Mouse (Mus musculus): ENCODE measurements around the gene Cyth3.

Cyth3 gene

DNA sequence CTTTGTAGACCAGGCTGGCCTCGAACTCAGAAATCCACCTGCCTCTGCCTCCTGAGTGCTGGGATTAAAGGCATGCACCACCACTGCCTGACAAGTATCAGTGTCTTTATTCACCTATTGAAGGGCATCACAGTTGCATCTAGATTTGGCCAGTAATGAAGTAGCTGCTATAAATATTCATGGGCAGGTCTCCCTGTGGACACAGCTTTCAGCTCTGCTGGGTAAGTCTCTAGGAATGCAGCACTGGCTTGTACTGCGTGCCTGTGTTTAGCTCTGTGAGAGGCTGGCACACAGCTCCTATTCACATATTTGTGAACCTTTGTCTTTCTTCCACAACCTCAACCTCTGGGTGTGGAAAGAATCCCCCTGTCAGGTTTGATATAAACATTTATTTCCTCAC, 46.6 kb downstream of the Cyth3 start:
- DNase-seq (ENCODE audit: inconsistent ontology term): peak; percentile 87

- DNase-seq (ENCODE audit: inconsistent ontology term): no peak
Measured at GRCm38 (mm10) chr5:143669393-143669792, 47.1 kb downstream of the Cyth3 start.

- peak; percentile 82 for DNase-seq (ENCODE audit: inconsistent ontology term)
Measured at GRCm38 (mm10) chr5:143669839-143670238, 47.6 kb downstream of the Cyth3 start.

DNA sequence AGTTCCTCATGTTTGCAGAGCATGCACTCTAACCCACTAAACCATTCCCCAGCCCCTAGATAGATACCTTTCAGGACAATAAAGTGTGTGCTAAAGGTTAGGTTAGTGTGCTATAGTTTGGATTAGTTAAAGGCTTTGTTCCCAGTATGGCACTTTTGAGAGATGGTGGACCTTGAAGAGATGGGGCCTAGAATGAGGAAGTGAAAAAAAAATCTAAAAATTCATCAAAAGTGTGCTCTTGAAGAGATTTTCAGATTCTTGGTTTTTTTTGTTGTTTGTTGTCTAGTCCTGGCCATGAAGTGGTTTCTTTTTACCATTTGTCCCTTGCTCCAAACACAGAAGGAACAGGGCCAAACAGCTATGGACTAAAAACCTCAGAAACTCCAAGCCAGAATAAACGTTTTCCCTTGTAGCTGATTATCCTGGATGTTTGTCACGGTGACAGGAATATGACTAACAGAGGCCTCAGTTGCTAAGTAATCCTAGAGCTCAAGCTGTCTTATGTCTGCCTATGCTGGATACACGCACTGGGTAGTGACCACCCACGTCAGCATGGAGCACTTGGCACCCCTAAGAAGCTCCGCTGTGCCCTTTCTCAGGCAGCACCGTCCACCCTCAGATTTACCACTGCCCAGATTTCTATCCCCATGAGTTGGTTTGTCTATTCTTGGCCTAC, 48.6 kb downstream of the Cyth3 start:
- no peak for DNase-seq (ENCODE audit: inconsistent ontology term)

DNA sequence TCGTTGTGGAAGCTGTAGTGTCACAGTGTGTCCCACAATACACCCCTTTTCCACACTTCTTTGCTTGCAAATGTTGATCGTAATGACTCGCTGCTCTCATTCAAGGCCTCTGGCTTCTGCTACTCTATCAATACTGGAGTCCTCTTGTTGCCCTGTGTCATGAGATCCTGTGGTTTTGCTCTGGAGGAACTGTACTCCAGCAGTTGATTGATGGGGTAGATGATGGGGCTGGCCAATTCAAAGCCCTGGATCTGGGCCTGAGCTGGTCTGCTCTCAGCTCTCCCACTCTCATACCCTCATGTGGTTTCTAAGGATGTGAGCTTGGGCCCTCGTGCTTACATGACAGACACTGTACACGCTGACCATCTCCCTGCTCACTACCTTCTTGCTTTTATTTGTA, 52.3 kb downstream of the Cyth3 start:
- DNase-seq (ENCODE audit: inconsistent ontology term): peak; percentile 57

DNA sequence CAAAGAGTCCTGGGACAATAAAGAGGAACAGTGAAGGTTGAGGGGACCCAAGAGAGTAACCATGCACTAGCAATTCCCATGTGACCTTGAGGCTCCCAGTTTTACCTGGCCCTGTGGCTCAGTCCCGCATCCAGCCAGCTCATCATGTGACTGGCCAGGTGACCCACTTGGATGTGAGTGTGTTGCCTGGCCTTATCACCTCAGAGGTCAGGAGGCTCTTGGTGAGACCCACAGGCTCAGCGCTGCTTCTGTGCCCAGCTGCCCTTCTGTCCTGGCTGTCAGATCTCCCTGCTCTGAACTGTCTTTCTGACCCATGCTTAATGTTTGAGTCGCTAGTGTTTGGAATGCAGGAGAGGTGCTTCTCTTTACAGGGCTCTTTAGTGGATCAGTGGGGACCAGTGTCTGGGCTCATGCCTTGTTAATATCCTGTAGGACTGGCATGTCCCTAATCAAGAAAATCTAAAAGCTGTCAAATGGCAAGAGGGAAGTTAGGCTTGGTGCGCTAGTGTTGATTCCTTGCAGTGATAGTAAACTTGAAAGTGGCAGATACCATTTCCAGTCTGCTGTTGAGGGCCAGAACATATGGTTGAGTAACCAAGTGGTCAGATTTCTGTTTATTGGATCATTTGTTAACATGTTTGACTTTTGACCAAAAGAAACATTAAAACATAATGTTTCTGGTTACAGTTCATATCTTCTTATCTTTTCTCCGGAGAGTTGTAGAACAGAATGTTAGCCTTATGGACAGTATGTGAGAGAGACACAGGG, 54.2 kb downstream of the Cyth3 start:
- no peak for DNase-seq (ENCODE audit: inconsistent ontology term)

- DNase-seq (ENCODE audit: inconsistent ontology term): no peak
Measured at GRCm38 (mm10) chr5:143677363-143677762, 55.1 kb downstream of the Cyth3 start.

GRCm38 (mm10) chr5:143678634-143679271, 56.5 kb downstream of the Cyth3 start:
- no peak for DNase-seq (ENCODE audit: inconsistent ontology term)

- no peak for DNase-seq (ENCODE audit: inconsistent ontology term)
Measured at GRCm38 (mm10) chr5:143679654-143680053, 57.4 kb downstream of the Cyth3 start.

DNA sequence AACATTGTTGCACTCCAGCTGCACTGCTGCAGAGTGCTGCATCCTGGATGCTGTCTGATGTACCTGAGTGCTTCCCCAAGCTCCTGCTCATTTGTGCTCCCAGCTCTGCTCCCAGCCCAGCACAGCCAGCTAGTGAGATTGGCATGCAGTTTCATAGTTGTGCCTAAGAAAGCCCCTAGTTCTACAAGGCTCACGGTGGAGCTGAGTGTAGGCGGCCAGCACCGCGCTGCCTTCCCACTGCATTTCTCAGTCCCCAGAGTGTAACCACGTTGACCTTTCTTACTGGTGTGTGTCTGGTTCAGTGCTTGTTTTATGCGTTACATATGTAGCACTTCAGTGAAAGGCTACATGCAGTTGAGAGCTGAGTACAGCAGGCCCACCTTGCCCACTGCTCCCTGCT, 61.4 kb downstream of the Cyth3 start:
- DNase-seq (ENCODE audit: inconsistent ontology term): peak; percentile 63

GRCm38 (mm10) chr5:143684911-143685390, 62.7 kb downstream of the Cyth3 start:
- peak; percentile 86 for DNase-seq (ENCODE audit: inconsistent ontology term)

DNA sequence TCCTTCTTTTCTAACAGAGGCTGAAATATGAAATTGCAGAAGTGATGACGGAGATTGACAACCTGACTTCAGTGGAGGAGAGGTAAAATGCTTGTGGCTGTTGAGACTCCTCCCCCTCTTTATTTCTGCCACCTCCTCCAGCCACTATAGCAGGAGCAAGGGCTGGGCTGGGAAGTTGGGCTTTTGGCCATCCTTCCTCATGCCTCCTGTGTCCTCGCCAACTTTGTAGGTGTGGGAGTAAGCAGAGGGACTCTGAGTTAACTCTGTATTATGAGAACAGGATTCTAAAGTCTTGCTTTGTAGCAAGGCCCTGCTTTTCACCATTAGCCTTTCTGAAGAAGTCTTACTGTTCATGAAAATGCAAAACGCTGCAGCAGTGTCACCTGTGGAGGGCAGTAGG, 64.2 kb downstream of the Cyth3 start:
- no peak for DNase-seq (ENCODE audit: inconsistent ontology term)

GRCm38 (mm10) chr5:143687589-143687988, 65.3 kb downstream of the Cyth3 start:
- DNase-seq (ENCODE audit: inconsistent ontology term): no peak

DNA sequence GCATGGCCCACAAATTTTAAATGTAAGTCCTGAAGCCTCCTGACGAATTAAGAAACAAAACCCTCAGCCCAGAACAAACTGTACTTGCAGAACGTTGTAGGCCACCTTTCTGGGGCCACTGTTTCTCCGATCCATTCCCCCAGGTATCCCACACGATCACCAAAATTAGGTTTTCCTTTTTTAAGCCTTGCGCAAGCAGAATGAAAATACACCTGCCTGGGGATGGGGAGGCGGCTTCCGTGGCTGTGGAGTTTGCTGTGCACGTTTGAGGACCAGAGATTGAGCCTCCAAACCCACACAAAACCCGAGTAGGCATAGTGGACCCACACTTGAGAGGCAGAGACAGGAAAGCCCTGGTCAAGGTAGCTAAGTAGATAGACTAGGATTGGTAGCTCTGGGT, 68.1 kb downstream of the Cyth3 start:
- DNase-seq (ENCODE audit: inconsistent ontology term): no peak

DNA sequence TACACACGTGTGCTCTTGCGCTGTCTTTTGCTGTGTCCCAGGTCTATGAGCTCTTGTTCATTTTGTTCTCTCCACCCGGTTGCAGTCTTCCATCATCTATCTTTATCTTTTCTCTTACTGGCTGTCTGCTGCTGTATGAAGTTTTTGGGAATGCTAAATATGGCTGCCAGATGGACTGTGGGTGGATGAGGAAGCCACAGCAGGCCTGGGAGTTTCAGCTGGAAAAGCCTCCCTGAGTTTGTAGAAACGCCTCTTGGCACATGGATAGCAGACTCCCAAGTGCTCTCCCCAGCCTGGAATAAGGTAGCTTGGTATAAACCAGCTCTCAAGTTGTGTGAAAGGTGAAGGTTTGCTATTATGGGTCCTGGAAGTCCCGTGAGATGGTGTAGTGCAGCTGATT, 68.7 kb downstream of the Cyth3 start:
- DNase-seq (ENCODE audit: inconsistent ontology term): no peak

DNA sequence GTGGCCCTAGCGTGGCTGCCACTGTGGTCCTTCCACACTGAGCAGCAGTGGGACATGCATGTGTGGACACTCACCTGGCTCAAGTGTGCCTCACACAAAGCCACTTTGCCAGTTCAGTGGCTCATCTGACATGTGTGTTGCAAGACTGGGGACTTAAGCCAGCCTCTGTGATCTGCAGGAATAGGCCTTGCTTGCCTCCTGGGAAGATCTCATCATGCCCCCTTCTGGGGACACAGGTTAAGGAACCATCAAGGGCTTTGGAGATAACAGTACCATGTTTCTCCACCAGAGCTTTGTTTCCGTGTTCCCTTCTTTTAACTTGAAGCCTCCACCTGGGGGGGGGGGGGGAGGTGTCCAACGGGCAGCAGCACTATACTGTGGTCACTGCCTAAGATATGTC, 74.1 kb downstream of the Cyth3 start:
- DNase-seq (ENCODE audit: inconsistent ontology term): peak; percentile 32

DNA sequence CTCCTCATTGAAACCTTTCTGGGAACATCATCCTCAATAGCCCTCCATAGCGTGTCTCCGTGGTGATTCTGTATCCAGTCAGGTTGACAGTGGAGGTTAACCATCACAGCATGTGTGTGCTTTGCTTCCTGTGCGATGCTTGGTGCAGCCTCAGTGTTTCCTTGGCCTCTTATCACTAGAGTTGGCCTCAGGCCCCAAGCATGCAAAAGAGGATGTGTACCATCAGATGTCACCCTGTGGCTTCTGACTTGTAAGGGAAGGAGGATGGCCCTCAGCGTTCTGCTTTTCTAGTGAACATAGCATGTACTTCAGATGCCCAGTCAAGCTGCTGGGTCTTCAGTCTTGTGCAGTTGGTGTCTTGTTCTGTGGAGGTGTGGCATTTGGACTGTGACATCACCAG, 76.2 kb downstream of the Cyth3 start:
- no peak for DNase-seq (ENCODE audit: inconsistent ontology term)

DNA sequence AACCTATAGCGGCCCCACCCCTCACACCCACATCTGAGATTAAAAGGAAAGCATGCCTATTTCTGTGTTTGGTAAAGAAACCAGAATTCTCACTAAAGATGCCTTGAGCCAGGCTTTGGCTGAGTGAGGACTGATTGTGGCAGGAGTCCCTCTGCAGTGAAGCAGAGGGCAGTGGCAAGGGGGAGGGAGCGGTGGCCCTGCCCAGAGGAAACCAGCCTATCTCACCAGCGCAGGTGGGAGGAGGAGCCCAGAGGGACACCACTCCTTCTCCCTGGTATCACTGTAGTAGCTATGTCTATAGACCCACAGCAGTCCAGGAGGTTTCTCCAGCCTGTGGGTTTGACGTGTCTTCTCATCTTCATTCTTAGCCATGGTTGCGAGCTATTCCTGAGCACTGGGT, 78.0 kb downstream of the Cyth3 start:
- DNase-seq (ENCODE audit: inconsistent ontology term): no peak

DNA sequence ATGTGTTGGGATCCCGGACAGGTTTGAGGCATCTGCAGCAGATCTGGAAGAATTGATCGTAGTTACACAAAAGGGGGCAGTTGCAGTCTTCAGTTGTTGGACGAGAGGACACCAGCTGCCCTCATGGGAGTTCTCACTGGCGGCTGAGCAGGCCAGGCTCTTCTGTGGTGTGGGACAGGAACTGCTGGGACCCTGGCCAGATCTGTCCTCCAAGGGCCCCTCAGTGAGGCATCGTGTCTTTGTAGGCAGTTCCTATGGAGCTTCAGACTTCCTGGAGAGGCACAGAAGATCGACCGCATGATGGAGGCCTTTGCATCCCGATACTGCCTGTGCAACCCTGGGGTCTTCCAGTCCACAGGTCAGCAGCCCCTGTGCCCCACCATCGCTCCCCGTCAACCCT, 78.8 kb downstream of the Cyth3 start:
- no peak for DNase-seq (ENCODE audit: inconsistent ontology term)

- DNase-seq (ENCODE audit: inconsistent ontology term): peak; percentile 4
Measured at GRCm38 (mm10) chr5:143704875-143705658, 82.8 kb downstream of the Cyth3 start.

GRCm38 (mm10) chr5:143705659-143705982, 83.4 kb downstream of the Cyth3 start:
- DNase-seq (ENCODE audit: inconsistent ontology term): no peak
